Mouse (Mus musculus) spleen, postnatal 36 days (tissue): ENCODE results near the gene Aldh1l1.

ENCODE experiments used
- DNase-seq, 2 experiments: peaks; one replicate each; pipeline ENCODE4 v3.0.0; 2022; ENCODE audit warnings: low spot score in 2 of 2, mixed read lengths in 1 of 2

Gene Aldh1l1

DNA sequence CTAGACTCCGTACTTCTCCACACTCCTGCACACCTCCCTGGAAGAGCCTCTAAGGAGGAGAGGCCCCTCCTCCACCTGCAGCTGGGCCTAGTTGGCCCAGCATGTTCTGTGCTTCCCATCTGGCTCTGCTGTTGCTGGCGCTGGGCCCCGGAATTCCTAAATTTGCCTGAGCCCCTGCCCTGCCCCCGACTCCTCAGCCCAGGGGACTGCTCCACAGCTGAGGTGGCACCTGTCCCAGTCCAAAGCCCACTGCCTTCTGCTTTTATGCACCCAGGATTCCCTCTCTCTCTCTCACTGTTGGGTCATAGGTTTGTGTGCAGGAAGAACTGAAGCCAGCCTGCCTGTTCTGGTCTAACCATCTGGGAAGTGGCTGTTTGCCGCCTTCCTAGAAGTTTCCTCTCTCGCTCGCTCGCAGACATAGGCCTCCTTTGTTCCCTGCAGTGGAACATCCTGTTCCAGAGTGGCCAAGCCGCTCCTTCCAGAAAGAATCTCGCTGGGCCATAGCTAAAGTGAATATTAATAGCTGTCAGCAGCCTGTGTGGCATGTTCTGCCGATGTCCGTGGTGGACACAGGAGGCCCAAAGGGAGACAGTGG is 15.2 kb upstream of the Aldh1l1 start:
- no peak for DNase-seq

DNA sequence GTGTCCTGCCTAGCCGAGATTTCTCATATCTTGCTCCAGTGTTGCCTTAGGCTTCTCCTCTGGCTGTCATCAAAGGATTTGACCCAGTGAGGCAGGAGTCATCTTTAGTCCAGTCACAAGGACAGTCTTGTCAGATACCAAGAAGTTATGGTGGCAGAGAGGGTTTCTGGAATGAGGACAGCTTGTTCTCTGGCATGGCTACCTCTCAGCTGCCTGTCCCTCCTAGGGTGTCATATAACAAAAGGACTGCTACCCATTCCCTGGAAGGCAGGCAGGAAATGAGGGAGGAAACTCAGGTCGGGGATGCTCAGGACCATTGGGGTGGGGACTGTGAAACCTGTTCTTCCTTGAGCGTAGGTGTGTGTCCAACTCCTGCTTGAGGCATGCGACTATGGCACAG is 14.1 kb upstream of the Aldh1l1 start:
- DNase-seq: no peak

DNA sequence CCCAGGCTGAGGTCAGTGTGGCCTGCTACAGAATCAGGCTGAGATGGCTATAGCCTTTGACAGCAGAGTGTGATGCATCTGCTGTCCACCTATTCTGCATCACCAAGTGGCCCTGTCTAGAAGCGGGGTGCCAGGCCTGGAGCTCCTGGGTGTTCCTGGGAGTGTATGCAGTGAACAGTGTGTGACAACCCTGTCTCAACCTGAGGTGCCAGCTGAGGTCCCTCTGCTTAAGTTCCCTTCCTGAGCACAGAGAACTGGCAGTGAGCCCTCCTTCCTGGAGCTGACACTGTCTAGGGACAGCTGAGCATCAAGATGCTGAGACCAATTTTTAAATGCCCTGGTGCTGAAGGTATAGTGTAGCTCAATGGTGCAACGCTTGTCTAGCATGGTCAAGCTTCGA is 13.5 kb upstream of the Aldh1l1 start:
- no peak for DNase-seq

DNA sequence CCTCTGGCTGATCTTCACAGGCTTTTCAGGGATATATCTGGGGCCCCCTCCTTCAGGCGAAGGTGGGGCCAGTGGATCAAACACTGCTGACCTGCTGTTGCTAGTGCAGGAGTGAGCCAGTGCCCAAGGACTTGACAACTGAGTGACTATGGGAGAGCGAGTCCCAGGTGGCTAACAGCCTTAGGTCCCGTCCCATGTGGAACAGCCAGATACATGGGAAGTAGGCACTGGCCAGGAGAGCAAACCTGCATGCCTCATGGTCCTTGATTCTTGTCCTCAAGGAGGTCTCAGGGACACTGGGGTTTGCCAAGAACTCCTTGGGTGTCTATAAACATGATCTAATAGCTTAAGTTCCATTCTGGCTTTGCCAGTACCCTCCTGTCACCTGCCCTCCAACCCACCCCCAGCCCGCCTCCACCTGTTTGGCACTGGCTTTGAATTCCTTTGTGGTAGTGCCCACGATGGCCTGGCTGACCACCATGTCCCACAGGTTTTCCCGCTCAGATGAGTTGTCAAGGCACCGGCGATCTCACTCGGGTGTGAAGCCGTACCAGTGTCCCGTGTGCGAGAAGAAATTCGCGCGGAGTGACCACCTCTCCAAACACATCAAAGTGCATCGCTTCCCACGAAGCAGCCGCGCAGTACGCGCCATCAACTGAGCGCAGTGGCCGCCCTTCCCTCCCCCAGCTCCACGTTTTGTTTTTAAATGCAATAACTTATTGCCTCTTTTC is 12.4 kb upstream of the Aldh1l1 start:
- DNase-seq: no peak

DNA sequence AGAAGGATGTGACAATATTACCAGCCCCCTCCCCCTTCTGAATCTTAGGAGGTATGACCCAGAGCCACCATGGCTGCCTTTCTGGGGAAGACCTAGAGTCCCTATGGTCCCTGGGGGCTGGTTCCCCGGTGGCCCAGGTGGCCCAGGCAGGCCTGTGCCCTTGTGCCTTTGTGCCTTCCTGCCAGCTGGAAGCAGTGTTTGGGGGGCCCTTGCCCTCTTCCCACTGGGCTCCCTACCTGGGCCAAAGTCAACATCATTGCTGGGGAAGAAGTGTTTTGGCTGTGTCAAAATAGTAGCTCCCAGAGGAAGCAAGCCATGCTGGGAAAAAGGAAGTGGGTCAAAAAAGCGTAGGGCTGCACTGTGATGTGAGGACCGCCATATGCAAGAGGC is 11.9 kb upstream of the Aldh1l1 start:
- DNase-seq: no peak

DNA sequence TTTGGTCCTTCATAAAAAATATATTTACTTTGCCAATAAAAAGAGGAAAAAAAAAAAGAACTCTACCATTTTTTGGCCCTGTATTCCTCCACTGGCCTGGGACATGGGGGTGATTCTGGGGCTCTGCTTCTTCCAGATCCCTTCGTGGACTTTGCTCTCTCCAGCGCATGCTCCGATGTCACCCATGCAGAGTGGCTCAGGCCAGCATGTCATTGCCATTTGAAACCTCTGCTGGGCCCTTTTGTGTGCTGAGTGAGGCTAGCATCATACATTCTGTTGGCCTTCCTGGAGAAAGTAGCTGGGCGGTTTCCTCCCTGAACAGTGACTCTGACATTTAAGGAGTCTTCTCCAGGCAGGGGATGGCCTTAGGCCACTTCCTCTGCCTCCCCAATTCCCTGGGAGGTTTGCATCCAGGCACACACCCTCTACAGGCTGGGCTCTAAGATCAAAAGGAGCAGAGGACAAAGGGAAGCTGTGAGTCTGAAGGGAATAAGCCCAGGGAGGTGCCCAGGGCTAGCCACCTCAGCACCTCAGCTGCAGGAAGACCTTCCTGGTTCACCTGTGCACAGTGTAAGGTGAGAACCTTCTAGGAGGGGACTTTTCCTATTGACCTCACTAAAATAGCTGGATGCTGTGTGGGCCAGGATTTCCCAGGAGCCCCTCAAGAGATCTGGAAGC is 10.9 kb upstream of the Aldh1l1 start:
- DNase-seq: no peak

DNA sequence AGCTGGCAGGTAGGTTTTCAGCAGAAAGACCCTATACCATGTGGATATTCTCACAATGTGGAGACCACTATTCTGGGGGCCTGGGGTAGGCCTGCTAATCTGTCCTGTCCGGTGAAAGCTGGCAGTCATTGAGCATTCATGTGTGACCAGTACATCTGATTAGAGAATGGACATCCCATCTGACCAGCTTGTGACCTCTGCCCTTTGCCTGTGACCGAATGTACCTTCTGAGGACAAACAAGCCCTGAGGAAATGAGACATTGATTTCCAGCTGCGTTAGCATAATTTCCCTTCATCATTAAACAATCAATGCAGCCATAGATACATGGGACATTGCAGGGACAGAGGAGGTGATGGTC is 10.4 kb upstream of the Aldh1l1 start:
- no peak for DNase-seq

DNA sequence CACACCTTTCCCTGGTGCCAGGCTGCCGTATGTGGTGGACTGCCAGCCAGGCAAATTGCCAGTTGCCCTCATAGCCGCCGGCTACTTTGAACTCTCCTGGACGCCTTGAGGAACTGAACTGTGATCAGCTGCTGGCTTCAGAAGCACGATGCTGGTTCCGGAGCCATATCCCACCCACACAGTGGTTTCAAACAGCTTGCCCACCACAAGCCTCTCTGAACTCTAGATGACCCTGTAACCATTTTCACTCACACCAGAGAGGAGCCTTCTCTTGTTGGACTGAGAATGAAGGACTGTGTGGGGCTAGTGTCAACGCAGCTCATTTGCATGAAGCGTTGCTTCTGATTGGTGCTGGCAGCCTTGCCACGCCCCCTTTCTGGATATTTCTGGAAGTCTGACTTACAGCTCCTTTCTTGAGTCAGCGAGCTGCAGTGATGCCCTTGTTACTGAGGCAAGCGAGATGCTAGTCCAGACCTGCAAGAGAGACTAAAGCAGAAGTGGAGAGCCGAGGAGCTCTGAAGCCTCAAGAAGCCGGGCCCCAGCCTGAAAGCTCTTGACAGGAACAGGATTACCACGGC is 9.2 kb upstream of the Aldh1l1 start:
- DNase-seq: no peak

DNA sequence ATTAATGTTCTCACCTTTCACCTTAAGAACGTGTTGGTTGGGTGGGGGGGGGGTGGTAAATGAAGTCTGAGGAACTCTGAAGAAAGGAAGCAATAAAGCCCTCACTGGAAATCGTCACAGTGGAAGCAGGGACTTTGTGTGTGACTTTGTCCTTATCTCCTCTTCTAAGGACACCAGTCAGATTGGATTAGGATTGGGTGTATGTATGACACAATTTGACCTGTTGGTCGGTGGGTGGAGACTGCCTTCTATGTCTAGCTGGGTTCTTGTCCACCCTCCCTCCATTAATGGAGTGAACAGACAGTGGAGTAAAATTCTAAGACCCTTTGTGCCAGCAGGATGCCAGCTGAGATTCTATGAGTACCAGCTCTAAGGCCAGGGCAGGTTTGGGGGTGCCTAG is 2.0 kb upstream of the Aldh1l1 start:
- DNase-seq: no peak

DNA sequence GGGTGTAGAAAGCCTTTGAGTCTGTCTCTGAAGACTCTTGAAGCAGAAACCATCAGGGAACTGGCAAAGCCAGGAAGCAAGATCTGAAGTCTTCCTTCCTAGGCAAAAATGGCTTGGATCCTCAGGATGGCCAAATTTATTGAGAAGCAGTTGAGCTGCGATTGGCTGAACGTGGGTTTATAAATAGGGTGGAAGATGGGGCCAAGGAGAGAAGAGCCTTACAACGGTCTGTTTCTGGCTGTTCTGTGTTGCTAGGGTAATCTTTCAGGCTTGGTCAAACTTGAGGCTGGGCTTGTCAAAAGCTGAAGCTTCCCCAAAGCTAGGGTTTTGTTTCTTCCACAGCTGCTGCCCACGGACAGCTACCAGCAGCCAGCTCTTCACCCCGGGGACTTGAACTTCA is 1.4 kb upstream of the Aldh1l1 start:
- DNase-seq: no peak

DNA sequence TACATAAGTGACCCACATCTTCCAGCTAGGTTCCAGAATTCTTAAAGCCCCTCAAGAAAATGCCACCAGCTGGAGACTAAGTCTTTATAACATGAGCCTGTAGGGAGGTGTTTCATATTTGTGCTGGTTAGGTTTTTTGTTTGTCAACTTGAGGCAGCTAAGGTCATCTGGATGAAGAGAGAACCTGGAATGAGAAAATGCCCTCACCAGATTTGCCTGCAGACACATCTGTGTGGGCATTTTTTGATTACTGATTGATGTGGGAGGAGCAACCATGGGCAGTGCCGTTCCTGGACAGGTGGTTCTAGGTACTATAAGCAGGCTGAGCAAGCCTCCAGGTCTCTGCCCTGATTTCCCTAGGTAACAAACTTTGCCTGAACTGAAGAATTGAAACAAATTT is 1.3 kb downstream of the Aldh1l1 start:
- DNase-seq: no peak

DNA sequence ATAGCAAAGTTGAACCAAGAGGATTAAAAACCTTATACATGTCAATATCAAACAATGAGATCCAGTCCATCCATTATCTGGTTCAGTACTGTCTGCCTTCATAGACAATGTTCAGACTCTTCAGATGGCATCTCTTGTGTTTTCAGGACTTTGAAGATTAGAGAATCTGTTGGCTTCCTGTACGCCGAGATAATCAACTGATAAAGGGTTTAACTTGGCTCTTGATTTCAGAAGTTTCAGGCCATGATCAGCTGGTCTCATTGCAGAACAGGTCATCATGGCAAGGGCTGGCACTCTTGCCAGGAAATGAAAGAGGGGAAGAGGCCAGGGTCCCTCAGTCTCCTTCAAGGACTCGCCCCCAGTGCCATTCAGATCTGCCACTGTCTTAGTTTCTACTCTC is 3.3 kb downstream of the Aldh1l1 start:
- DNase-seq: no peak

DNA sequence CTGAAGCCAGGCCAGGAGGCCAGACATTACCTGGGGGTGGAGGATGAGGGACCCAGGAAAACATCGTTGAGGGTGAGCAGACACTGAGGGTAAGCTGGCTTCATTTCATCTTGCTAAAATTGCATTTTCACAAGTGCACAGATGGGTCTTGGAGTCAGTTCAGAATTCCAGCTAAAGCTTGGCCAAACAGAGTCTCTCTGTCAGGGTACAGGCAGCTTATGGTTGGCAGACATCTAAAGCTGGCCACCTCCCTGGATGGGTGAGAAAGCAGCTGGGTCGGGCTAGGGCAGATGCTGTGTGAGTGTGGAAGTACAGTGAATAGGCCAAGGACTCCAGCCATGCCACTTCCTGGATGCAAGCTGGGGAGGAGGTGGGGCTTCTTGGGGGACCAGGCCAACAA is 4.7 kb downstream of the Aldh1l1 start:
- no peak for DNase-seq

DNA sequence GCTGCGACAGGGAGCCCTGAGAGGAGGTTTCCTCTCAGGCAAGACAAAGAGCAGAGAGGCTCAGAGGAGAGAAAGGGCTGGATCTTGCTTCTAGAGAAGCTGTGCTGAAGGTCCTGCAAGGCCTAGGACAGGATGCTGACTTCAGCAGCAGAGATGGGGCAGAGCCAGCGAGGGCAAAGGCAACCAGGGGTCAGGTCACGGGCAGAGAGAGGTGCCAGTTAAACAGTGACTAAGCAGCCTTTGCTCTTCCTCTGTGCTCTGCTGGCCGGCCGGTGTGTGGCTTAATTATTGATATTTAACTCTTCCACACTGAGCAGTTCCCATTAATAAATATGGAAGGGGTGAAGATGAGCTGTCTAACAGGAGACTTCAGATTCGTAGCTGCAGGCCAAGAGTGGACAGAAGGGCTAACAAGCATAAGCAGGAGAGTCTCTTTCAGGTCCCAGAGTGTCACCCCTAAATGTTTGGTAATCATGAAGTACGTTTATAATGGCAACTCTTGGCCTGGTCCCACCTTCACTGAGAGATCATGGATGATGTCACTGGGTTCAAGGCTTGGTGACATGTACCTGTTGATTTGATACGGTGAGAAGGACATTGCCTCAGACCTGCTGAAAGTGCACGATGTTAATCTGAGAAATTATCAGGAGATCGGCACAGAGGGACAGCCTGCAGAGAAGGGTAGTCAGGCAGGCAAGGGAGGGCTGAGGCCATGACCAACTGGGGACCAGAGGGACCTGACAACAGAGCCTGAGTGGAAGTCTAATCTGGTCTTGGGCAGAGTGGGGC is 5.9 kb downstream of the Aldh1l1 start:
- DNase-seq: peak in 1 of 2 experiments; percentile 11

DNA sequence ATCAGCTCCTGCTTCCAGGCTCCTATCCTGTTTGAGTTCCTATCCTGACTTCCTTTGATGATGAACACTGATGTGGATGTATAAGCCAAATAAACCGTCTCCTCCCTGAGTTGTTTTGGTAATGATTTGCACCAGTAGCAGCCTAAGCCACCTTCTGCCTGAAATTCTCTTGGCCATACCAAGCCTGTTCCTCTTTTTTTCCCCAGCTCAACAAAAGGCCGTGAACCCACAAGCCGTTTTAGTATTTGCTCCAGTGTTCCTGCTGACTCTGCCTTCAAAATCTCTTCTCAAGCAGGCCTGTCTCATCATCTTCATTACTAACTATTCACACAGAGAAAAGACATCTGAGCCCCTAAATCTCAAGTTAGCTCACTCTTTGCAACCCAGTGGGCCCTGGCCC is 7.9 kb downstream of the Aldh1l1 start:
- DNase-seq: no peak

DNA sequence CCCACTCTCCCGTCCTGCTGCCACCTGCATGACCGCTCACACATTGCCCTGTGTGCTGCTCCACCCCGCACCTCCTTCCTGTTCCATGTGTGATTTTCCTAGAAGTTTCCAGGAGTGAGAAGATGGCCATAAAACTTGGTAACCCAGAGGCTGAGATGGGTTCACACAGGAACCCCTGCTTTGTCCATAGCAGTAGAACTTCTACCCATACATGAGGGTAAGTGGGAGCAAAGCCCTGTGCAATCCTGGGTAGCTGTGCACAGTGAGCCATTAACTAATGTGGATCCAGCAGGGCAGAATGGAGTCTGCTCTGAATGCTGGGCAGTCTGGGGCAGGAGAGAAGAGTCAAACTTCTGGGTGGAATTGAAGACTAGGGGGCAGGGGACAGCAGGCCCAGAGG is 8.3 kb downstream of the Aldh1l1 start:
- DNase-seq: no peak

DNA sequence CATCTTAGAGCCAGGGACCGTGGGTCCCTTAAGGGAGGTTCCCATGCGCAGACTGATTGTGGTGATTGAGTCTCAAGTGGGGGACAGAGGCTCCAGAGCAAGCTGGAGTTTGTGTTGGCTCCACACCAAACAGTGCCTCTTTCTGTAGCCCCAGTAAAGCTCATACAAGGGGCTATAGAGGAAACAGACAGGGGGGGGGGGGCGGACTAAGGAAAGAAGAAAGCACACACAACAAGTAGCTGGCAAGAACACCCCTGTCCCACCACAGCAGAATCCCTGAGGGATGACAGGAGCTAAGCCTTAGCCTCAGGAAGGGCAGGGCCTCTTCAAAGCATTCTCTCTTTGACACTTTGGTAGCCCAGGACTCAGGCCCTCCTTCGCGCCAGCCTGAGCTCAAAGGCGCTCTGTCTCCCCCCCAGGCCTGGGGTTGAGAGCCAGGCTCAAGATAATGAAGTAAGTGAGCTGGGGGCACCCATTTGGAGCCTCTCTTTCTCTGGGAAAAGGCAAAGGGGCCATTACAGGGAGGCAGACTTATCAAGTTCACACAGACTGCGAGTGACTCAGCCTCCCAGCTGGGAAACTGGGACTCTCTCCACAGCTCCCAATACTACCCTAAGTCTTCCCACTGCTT is 9.2 kb downstream of the Aldh1l1 start:
- DNase-seq: no peak

DNA sequence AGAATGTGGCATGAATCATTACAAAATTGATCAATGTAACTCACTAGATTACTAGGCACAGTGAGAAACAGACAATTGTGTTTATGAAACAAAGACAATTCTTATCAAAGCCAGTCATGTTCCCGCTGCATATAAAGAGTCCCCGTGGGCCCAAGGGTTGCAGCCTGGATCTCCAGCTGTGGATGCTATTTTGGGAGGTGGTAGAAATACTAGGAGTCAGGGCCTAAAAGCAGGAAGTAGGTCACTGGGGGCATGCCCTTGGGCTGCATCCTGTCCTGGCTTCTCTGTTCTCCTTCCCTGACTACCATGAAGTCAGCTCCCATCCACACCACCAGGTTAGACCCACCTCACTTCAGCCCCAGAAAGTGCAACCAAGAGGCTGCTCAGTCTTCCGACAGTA is 10.0 kb downstream of the Aldh1l1 start:
- DNase-seq: no peak

DNA sequence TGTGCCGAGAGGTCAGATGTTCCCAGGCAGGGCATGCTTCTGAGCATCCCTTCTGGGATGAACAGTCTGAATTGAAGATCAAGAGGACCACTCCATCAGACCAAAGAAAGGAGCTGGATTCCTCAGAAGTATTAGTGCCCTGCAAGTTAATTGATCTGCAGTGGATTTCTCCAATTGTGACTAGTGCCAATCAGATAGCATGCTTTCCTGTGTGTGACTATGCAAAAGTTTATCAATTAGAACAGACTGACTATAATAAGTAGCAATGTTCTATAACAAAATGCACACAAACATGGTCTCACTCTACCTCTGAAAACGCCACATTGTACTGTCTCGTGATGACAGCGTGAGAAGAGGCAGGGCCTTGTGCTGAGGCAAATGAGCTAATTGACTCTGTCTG is 13.3 kb downstream of the Aldh1l1 start:
- DNase-seq: no peak

DNA sequence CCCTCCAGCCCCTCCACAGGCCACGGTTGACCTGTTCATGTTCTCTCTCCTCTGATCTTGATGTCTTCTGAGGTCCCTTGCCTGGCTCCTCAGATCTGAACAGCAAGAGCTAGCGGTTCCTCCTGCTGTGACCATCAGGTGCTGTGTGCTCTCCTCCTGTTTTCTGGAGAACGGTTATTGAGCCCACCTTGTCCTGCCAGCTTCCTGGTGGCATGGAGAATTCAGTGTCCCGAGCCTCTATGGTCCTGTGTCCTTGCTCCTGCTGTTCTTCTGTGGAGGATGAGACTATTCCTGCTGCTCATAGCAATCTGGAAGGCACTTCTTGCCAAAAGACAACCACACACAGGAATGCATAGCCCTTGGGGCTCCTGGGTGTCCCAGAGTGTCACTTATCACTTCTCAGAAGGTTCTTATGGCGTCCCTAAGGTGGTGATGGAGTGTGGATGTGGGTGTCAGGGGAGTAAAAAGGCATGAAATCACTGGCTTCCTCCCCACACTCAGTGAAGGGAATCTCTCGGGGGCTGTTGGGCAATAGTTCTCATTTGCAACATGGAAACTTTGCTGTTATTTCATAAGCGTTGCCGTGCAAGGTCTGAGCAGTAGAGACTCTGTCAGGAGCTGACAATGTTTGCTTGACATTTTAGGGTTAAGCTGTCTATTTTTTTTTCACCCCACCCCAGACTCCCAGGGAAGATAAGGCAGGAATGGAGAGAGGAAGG is 15.2 kb downstream of the Aldh1l1 start:
- DNase-seq: no peak

DNA sequence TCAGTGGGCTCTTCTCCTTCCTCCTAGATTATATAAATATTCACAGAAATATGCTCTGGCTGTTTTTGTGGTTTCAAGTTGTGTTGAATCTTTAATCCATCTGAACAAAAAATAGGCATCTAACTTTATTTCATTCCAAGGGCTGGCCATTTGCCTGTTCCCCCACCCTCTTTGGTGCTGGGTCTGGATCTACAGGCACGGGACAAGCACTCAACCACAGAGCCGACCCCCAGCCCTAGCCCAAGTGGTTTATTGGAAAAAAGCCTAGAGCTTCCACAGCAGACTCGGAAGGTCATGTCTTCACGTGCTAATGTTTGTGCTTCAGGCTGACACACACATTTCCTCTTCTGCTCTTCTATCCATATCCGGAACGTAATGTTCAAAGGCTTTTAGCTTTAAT is 19.7 kb downstream of the Aldh1l1 start:
- DNase-seq: no peak
